Mouse (Mus musculus) stomach, postnatal 0 days (tissue): ENCODE results near the gene Sdhaf3. TPM values are rescaled to one million over a fixed set of nuclear protein-coding genes. Genes with fewer than 3 reads are reported as not detected.
A peak's percentile ranks its signal among the peaks of the same experiment; 100 is the strongest.

Source experiments
- ATAC-seq: fragments of 200-750 bp; cut with Nextera tagmentation; 2 replicates; pipeline ENCODE4 v1.8.0; 2017; ENCODE audit not compliant: low FRiP score, low TSS enrichment
- DNase-seq: peaks from one replicate; pipeline ENCODE4 v3.0.0-alpha.2; 2016; ENCODE audit warnings: low spot score
- H3K27ac ChIP-seq: fragments of 300-500 bp; sonication (generic); replicated peaks from 2 replicates; pipeline ENCODE4 v1.5.1; 2014; ENCODE audit warnings: mild to moderate bottlenecking, control low read depth
- H3K27me3 ChIP-seq: fragments of 300-500 bp; sonication (generic); 2 replicates; pipeline ENCODE4 v1.6.1; 2014; ENCODE audit warnings: low read length; ENCODE audit not compliant: control insufficient read depth, insufficient read depth
- H3K36me3 ChIP-seq: fragments of 300-500 bp; sonication (generic); 2 replicates; pipeline ENCODE4 v1.6.1; 2014; ENCODE audit warnings: low read length, mixed read lengths; ENCODE audit not compliant: control insufficient read depth, insufficient read depth
- H3K4me1 ChIP-seq: fragments of 300-500 bp; sonication (generic); replicated peaks from 2 replicates; pipeline ENCODE4 v1.6.1; 2014; ENCODE audit warnings: antibody characterized with exemption; ENCODE audit not compliant: control insufficient read depth, insufficient read depth
- H3K4me2 ChIP-seq: fragments of 300-500 bp; sonication (generic); replicated peaks from 2 replicates; pipeline ENCODE4 v1.6.1; 2014; ENCODE audit warnings: low read depth, mild to moderate bottlenecking, control low read depth, moderate library complexity
- H3K4me3 ChIP-seq: fragments of 300-500 bp; sonication (generic); 2 replicates; pipeline ENCODE4 v1.5.1; 2014; ENCODE audit warnings: low read depth, low read length, control low read depth
- H3K9ac ChIP-seq: fragments of 300-500 bp; sonication (generic); 2 replicates; pipeline ENCODE4 v1.6.1; 2014; ENCODE audit warnings: mild to moderate bottlenecking, low read length, control low read depth, mixed read lengths
- H3K9me3 ChIP-seq: fragments of 300-500 bp; sonication (generic); 2 replicates; pipeline ENCODE4 v1.6.1; 2016; ENCODE audit warnings: low read length; ENCODE audit not compliant: control insufficient read depth
- CTCF ChIP-seq: IDR thresholded peaks from 2 replicates; pipeline ENCODE4 v1.5.1; 2016; ENCODE audit warnings: antibody characterized with exemption, low read depth, mild to moderate bottlenecking, moderate library complexity
- EP300 ChIP-seq: optimal IDR thresholded peaks from 2 replicates; pipeline ENCODE3; 2016; ENCODE audit warnings: antibody characterized with exemption
- WGBS: fragments of 180-500 bp; shearing (Covaris S2); extraction: QIAGEN DNeasy Blood & Tissue Kit; methylation state at CpG from one replicate; pipeline ENCODE4 v1.1.7; 2014; 5-methylcytosine and 5-hydroxymethylcytosine counted together
- polyA plus RNA-seq: library from polyadenylated mRNA; unstranded; fragments of >200 nt; fragmentation: Nextera tagmentation; extraction: Ambion mirVana; gene quantifications from 2 replicates; pipeline ENCODE4 v1.2.1, GENCODE M21; 2015

The Sdhaf3 gene
- polyA plus RNA-seq, 1 experiment from 2014 or later: 3.7 TPM

GRCm38 (mm10) chr6:7004005-7004404, 48.2 kb downstream of the Sdhaf3 start:
- Histone ChIP-seq H3K4me3 (no peak overlapping the region), H3K4me2 (no peak overlapping the region), H3K9ac (no peak overlapping the region), H3K27ac (no peak overlapping the region), H3K27me3 (no peaks in the 10 kb centered on the region), H3K9me3 (no peaks in the 10 kb centered on the region), H3K4me1 (no peaks in the 10 kb centered on the region), H3K36me3 (no peaks in the 10 kb centered on the region)
- ATAC-seq (no peak), DNase-seq (no peak)
- WGBS: 64% methylated on average over 2 of the region's 2 CpGs
- TF ChIP-seq CTCF (peak; percentile 66), EP300 (no peak)

GRCm38 (mm10) chr6:7038087-7038486, 82.3 kb downstream of the Sdhaf3 start:
- Histone ChIP-seq H3K27ac (no peak overlapping the region), H3K4me1 (no peaks in the 10 kb centered on the region), H3K9me3 (no peaks in the 10 kb centered on the region), H3K4me3 (no peak overlapping the region), H3K27me3 (no peaks in the 10 kb centered on the region), H3K36me3 (no peaks in the 10 kb centered on the region), H3K4me2 (no peak overlapping the region), H3K9ac (no peak overlapping the region)
- DNase-seq: no peak
- ATAC-seq: no peak
- TF ChIP-seq EP300 (no peak), CTCF (no peak)
- WGBS: 90% methylated on average over 6 of the region's 6 CpGs

- Histone ChIP-seq H3K9me3 (no peaks in the 10 kb centered on the region), H3K4me1 (no peaks in the 10 kb centered on the region), H3K27ac (no peak overlapping the region), H3K36me3 (no peaks in the 10 kb centered on the region), H3K4me3 (no peak overlapping the region), H3K4me2 (no peak overlapping the region), H3K27me3 (no peaks in the 10 kb centered on the region), H3K9ac (no peak overlapping the region)
- TF ChIP-seq EP300 (no peak), CTCF (no peak)
- DNase-seq: no peak
- WGBS: 81% methylated on average over 5 of the region's 5 CpGs
- no peak for ATAC-seq
Measured at GRCm38 (mm10) chr6:7038835-7039234, 83.0 kb downstream of the Sdhaf3 start.

GRCm38 (mm10) chr6:7041912-7042311, 86.1 kb downstream of the Sdhaf3 start:
- H3K4me1 ChIP-seq: no peaks in the 10 kb centered on the region
- WGBS: 81% methylated on average over 1 of the region's 1 CpGs
- no peak overlapping the region for H3K27ac ChIP-seq
- no peaks in the 10 kb centered on the region for H3K9me3 ChIP-seq
- no peaks in the 10 kb centered on the region for H3K27me3 ChIP-seq
- no peak for TF ChIP-seq CTCF
- no peak for TF ChIP-seq EP300
- no peaks in the 10 kb centered on the region for H3K36me3 ChIP-seq
- H3K4me3 ChIP-seq: no peak overlapping the region
- ATAC-seq (no peak), DNase-seq (no peak)
- H3K4me2 ChIP-seq: no peak overlapping the region
- H3K9ac ChIP-seq: no peak overlapping the region

GRCm38 (mm10) chr6:7062819-7063218, 107.0 kb downstream of the Sdhaf3 start:
- DNase-seq (no peak), ATAC-seq (no peak)
- no peaks in the 10 kb centered on the region for H3K9me3 ChIP-seq
- H3K27me3 ChIP-seq: no peaks in the 10 kb centered on the region
- H3K4me1 ChIP-seq: no peaks in the 10 kb centered on the region
- no peak overlapping the region for H3K4me2 ChIP-seq
- no peaks in the 10 kb centered on the region for H3K36me3 ChIP-seq
- no peak overlapping the region for H3K27ac ChIP-seq
- WGBS: 92% methylated on average over 3 of the region's 3 CpGs
- TF ChIP-seq CTCF (no peak), EP300 (no peak)
- no peak overlapping the region for H3K4me3 ChIP-seq
- no peak overlapping the region for H3K9ac ChIP-seq

GRCm38 (mm10) chr6:7068782-7069181, 113.0 kb downstream of the Sdhaf3 start:
- no peaks in the 10 kb centered on the region for H3K9me3 ChIP-seq
- DNase-seq: no peak
- no peak for TF ChIP-seq EP300
- no peak for TF ChIP-seq CTCF
- H3K4me2 ChIP-seq: no peak overlapping the region
- H3K4me1 ChIP-seq: no peaks in the 10 kb centered on the region
- H3K27ac ChIP-seq: no peak overlapping the region
- 65% methylated on average over 3 of the region's 3 CpGs for WGBS
- no peak overlapping the region for H3K9ac ChIP-seq
- H3K27me3 ChIP-seq: no peaks in the 10 kb centered on the region
- no peak overlapping the region for H3K4me3 ChIP-seq
- H3K36me3 ChIP-seq: no peaks in the 10 kb centered on the region
- no peak for ATAC-seq

GRCm38 (mm10) chr6:7069463-7069862, 113.7 kb downstream of the Sdhaf3 start:
- H3K27ac ChIP-seq: no peak overlapping the region
- no peak overlapping the region for H3K4me2 ChIP-seq
- H3K9ac ChIP-seq: no peak overlapping the region
- H3K4me1 ChIP-seq: no peaks in the 10 kb centered on the region
- H3K27me3 ChIP-seq: no peaks in the 10 kb centered on the region
- ATAC-seq (no peak), DNase-seq (no peak)
- no peaks in the 10 kb centered on the region for H3K36me3 ChIP-seq
- TF ChIP-seq EP300 (no peak), CTCF (no peak)
- 61% methylated on average over 2 of the region's 2 CpGs for WGBS
- no peaks in the 10 kb centered on the region for H3K9me3 ChIP-seq
- H3K4me3 ChIP-seq: no peak overlapping the region
